Mouse (Mus musculus) CH12.LX (cell line): ENCODE measurements around the gene Srsf5. TPM values are rescaled to one million over a fixed set of nuclear protein-coding genes. Genes with fewer than 3 reads are reported as not detected.
A peak's percentile ranks its signal among the peaks of the same experiment; 100 is the strongest.
"Not testable (repeated sequence)": the region's sequence is repeated elsewhere in the genome, so short reads cannot be mapped to it uniquely, and the experiment has no call there.

Source experiments
- DNase-seq: peaks from one replicate; pipeline ENCODE4 v3.0.0-alpha.2; 2013; ENCODE audit errors: extremely low read depth
- H3K27ac ChIP-seq: 2 replicates; pipeline ENCODE4 v1.5.1; 2012; ENCODE audit warnings: low read depth, mild to moderate bottlenecking, control low read depth, moderate library complexity; ENCODE audit not compliant: insufficient read depth
- H3K27me3 ChIP-seq: replicated peaks from 2 replicates; pipeline ENCODE3; 2012; ENCODE audit warnings: inconsistent platforms
- H3K36me3 ChIP-seq, 2 experiments: replicated peaks in 1 of 2; 2 replicates each; pipeline versions ENCODE3 to v1.6.1; 2012; ENCODE audit warnings: inconsistent platforms in 1 of 2, low read length in 1 of 2, mild to moderate bottlenecking in 1 of 2, mixed read lengths in 1 of 2, moderate library complexity in 1 of 2; ENCODE audit not compliant: control insufficient read depth in 1 of 2, insufficient read depth in 1 of 2
- H3K4me1 ChIP-seq, 2 experiments: 2 replicates each; pipeline ENCODE4 v1.6.1; 2012; ENCODE audit warnings: inconsistent platforms in 1 of 2, moderate library complexity in 1 of 2; ENCODE audit not compliant: insufficient read depth in 2 of 2, control insufficient read depth in 1 of 2
- H3K4me2 ChIP-seq: 2 replicates; pipeline ENCODE4 v1.6.1; 2012; ENCODE audit warnings: low read depth, mild to moderate bottlenecking, control low read depth; ENCODE audit not compliant: poor library complexity, insufficient read depth, severe bottlenecking
- H3K4me3 ChIP-seq, 3 experiments: fragments of 150-350 bp in 1 of 3; sonication (generic) in 1 of 3; replicated peaks in 1 of 3; 2 replicates each; pipeline versions ENCODE3 to v1.5.1; 2011 to 2012; ENCODE audit warnings: low read depth in 2 of 3, low read length in 2 of 3, mild to moderate bottlenecking in 2 of 3, moderate library complexity in 2 of 3, control low read depth in 1 of 3, improper control_type of control experiment in 1 of 3, inconsistent platforms in 1 of 3, mixed read lengths in 1 of 3; ENCODE audit not compliant: poor library complexity in 1 of 3
- H3K79me2 ChIP-seq: replicated peaks from 2 replicates; pipeline ENCODE4 v1.6.1; 2012; ENCODE audit warnings: mild to moderate bottlenecking, moderate library complexity; ENCODE audit not compliant: control insufficient read depth, poor library complexity, insufficient read depth, severe bottlenecking; ENCODE audit errors: extremely low read depth
- H3K9ac ChIP-seq: 2 replicates; pipeline ENCODE4 v1.6.1; 2012; ENCODE audit warnings: low read depth, mild to moderate bottlenecking, control low read depth, moderate library complexity; ENCODE audit not compliant: insufficient read depth
- H3K9me3 ChIP-seq: replicated peaks from 2 replicates; pipeline ENCODE3; 2012; ENCODE audit warnings: low read length, inconsistent platforms, mixed read lengths
- CTCF ChIP-seq, 2 experiments: IDR thresholded peaks in 1 of 2; conservative IDR thresholded peaks in 1 of 2; 2 replicates each; pipeline ENCODE4 v1.5.1; 2011 to 2012; ENCODE audit warnings: low read depth in 2 of 2, low read length in 2 of 2, improper control_type of control experiment in 1 of 2, inconsistent platforms in 1 of 2, mild to moderate bottlenecking in 1 of 2, moderate library complexity in 1 of 2
- E2F4 ChIP-seq: IDR thresholded peaks from 2 replicates; pipeline ENCODE4 v1.6.1; 2011; ENCODE audit warnings: low read depth, low read length, improper control_type of control experiment; ENCODE audit not compliant: insufficient replicate concordance
- ETS1 ChIP-seq: conservative IDR thresholded peaks from 2 replicates; pipeline ENCODE4 v1.6.1; 2012; ENCODE audit warnings: low read depth, mild to moderate bottlenecking, inconsistent platforms, low read length, improper control_type of control experiment, moderate library complexity
- GABPA ChIP-seq: IDR thresholded peaks from 2 replicates; pipeline ENCODE4 v1.6.1; 2012; ENCODE audit warnings: low read depth, low read length, improper control_type of control experiment, inconsistent platforms; ENCODE audit not compliant: insufficient replicate concordance
- MAZ ChIP-seq: IDR thresholded peaks from 2 replicates; pipeline ENCODE4 v1.6.1; 2012; ENCODE audit warnings: low read depth, mild to moderate bottlenecking, inconsistent platforms, low read length, improper control_type of control experiment, moderate library complexity
- MEF2A ChIP-seq: IDR thresholded peaks from 2 replicates; pipeline ENCODE4 v1.6.1; 2014; ENCODE audit warnings: low read depth, mild to moderate bottlenecking, inconsistent platforms, low read length, improper control_type of control experiment, borderline replicate concordance
- NELFE ChIP-seq: IDR thresholded peaks from 2 replicates; pipeline ENCODE4 v1.6.1; 2011; ENCODE audit warnings: low read depth, low read length, improper control_type of control experiment
- NRF1 ChIP-seq: IDR thresholded peaks from 2 replicates; pipeline ENCODE4 v1.6.1; 2014; ENCODE audit warnings: low read depth, mild to moderate bottlenecking, inconsistent platforms, low read length, improper control_type of control experiment, moderate library complexity
- RCOR1 ChIP-seq: conservative IDR thresholded peaks from 2 replicates; pipeline ENCODE4 v1.6.1; 2012; ENCODE audit warnings: low read depth, mild to moderate bottlenecking, inconsistent platforms, low read length, improper control_type of control experiment
- SIN3A ChIP-seq: IDR thresholded peaks from 2 replicates; pipeline ENCODE4 v1.6.1; 2012; ENCODE audit warnings: low read length, improper control_type of control experiment, inconsistent platforms
- SMC3 ChIP-seq: IDR thresholded peaks from 2 replicates; pipeline ENCODE4 v1.6.1; 2011; ENCODE audit warnings: low read depth, low read length, improper control_type of control experiment
- TBP ChIP-seq: conservative IDR thresholded peaks from 2 replicates; pipeline ENCODE4 v1.6.1; 2011; ENCODE audit warnings: low read depth, low read length, improper control_type of control experiment
- TCF12 ChIP-seq: IDR thresholded peaks from 2 replicates; pipeline ENCODE4 v1.6.1; 2014; ENCODE audit warnings: low read depth, mild to moderate bottlenecking, inconsistent platforms, low read length, improper control_type of control experiment
- ZMIZ1 ChIP-seq: IDR thresholded peaks from 2 replicates; pipeline ENCODE4 v1.6.1; 2012; ENCODE audit warnings: low read depth, mild to moderate bottlenecking, inconsistent platforms, low read length, improper control_type of control experiment
- ZNF384 ChIP-seq: IDR thresholded peaks from 2 replicates; pipeline ENCODE4 v1.6.1; 2012; ENCODE audit warnings: low read depth, low read length, improper control_type of control experiment, inconsistent platforms
- dilution Hi-C: fragments of 300-500 bp; cut with MboI; formaldehyde crosslinking; loops from 2 replicates; pipeline ENCODE4 v1.14.3; 2020; ENCODE audit warnings: low sequenced_read_pairs; ENCODE audit not compliant: extremely low pct_unique_long_range_greater_than_20kb, extremely low pct_ligation_motif_present
- in situ Hi-C: fragments of 300-500 bp; cut with MboI; formaldehyde crosslinking; loops from 3 replicates; pipeline ENCODE4 v1.14.3; 2019; ENCODE audit warnings: low sequenced_read_pairs, low pct_ligation_motif_present, low pct_unique_long_range_greater_than_20kb, mixed read lengths
- polyA plus RNA-seq: library from polyadenylated mRNA; unstranded; fragments of >175 nt; gene quantifications from 2 replicates; pipeline ENCODE4 v1.2.1, GENCODE M21; 2012; ENCODE audit warnings: low read depth; ENCODE audit not compliant: insufficient read length
- total RNA-seq, 2 experiments: library from RNA; depleted of rRNA; stranded (reverse); fragments of 300-350 nt in 1 of 2; fragments of >200 nt in 1 of 2; gene quantifications; 2 replicates each; pipeline ENCODE4 v1.2.3; 2012 to 2014

The Srsf5 gene
- total and polyA plus RNA-seq, 3 experiments: 260 to 549 (median 459) TPM

GRCm38 (mm10) chr12:80943395-80943794 is 1.9 kb upstream of the Srsf5 start:
- Histone ChIP-seq H3K27ac (no peak overlapping the region), H3K4me2 (no peak overlapping the region), H3K4me1 (peaks cover 9 to 15% of the 10 kb centered on the region in 2 experiments), H3K4me3 (no peak overlapping the region), H3K9ac (no peak overlapping the region), H3K27me3 (no peaks in the 10 kb centered on the region), H3K79me2 (peaks cover 20% of the 10 kb centered on the region), H3K9me3 (no peaks in the 10 kb centered on the region), H3K36me3 (peaks cover 16 to 19% of the 10 kb centered on the region in 2 experiments)
- TF ChIP-seq GABPA (no peak), ZNF384 (no peak), RCOR1 (no peak), E2F4 (no peak), NELFE (no peak), MAZ (no peak)
- in situ Hi-C loops (no loop called here), dilution Hi-C loops (no loop called here)
- no peak for DNase-seq

- dilution Hi-C loops: no loop called here
- H3K4me2 ChIP-seq: no peak overlapping the region
- TF ChIP-seq SMC3 (no peak), CTCF (conservative IDR thresholded peaks at IDR 0.05 in 1 of 2, IDR thresholded peaks at IDR 0.05 in 1 of 2; ENCODE audit: low read depth in 2 of 2, low read length in 2 of 2) (no peak), NELFE (no peak), TCF12 (no peak), SIN3A (no peak), ETS1 (no peak), TBP (no peak), MEF2A (no peak), ZMIZ1 (no peak), NRF1 (no peak)
- TF ChIP-seq, all 38 proteins: peak for 0
- Histone ChIP-seq H3K9ac (no peak overlapping the region), H3K36me3 (peaks cover 22 to 26% of the 10 kb centered on the region in 2 experiments), H3K27me3 (no peaks in the 10 kb centered on the region), H3K27ac (no peak overlapping the region), H3K4me3 (no peak overlapping the region), H3K79me2 (peaks cover 21% of the 10 kb centered on the region), H3K9me3 (no peaks in the 10 kb centered on the region), H3K4me1 (peaks cover 8 to 18% of the 10 kb centered on the region in 2 experiments; a peak in 3 of 4 replicates)
- DNase-seq: no peak
- in situ Hi-C loops: no loop called here
Observed at GRCm38 (mm10) chr12:80944204-80944603, 1.1 kb upstream of the Srsf5 start.

GRCm38 (mm10) chr12:80944963-80945333 is 356 bp upstream of the Srsf5 start:
- peaks cover 6 to 23% of the 10 kb centered on the region in 2 experiments; a peak in 3 of 4 replicates for H3K4me1 ChIP-seq

More at GRCm38 (mm10) chr12:80944963-80945333, 356 bp upstream of the Srsf5 start:
- H3K9me3 ChIP-seq, dilution Hi-C loops, H3K27me3 ChIP-seq, H3K27ac ChIP-seq, H3K4me2 ChIP-seq, in situ Hi-C loops, DNase-seq: not testable (repeated sequence)
- peak overlapping the region; percentile 47 for H3K9ac ChIP-seq
- peak overlapping the region; percentile 74 to 99 (median 95) for H3K4me3 ChIP-seq
- peaks cover 25% of the 10 kb centered on the region for H3K79me2 ChIP-seq
- peaks cover 26 to 30% of the 10 kb centered on the region in 2 experiments for H3K36me3 ChIP-seq
